Mouse (Mus musculus) ES-Bruce4 (cell line): ENCODE results near the gene Mcfd2.

Source experiments
- CTCF ChIP-seq: IDR thresholded peaks from one replicate; pipeline ENCODE4 v1.8.1; 2011; ENCODE audit warnings: low read depth, low read length
- EP300 ChIP-seq: IDR thresholded peaks from 2 replicates; pipeline ENCODE4 v1.6.1; 2011; ENCODE audit warnings: low read depth, low read length; ENCODE audit not compliant: insufficient read depth
- POLR2A ChIP-seq: IDR thresholded peaks from one replicate; pipeline ENCODE4 v1.8.1; 2011; ENCODE audit warnings: low read length; ENCODE audit not compliant: insufficient read depth

DNA sequence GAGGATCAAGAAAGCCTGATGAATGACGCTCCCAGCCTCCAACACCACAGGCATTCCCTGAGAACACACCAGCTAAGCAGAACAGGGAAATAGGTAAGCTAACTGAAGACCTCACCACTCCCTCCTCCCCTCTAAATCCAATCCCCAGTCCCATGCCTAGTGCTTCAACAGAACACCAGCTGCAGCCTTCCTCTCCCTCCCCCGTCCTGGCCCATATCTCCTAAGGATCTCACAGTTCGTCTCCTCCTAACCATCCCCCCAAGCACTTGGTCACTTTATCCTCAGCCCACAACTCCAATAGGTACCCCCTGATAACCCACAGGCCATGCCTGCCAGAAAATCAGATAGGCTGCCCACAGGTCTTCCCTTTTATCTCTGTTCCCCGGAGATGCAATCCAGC lies 37.9 kb downstream of the Mcfd2 start:
- no peak for TF ChIP-seq CTCF
- TF ChIP-seq EP300, result no peak
- no peak for TF ChIP-seq POLR2A
